Mouse (Mus musculus) lung, embryonic 15.5 days (tissue): ENCODE measurements at regions not wholly inside any gene's neighbourhood (a gene's known extent, or its start where the extent isn't known, plus 50 kb on each side); places are given as distances from the start of the nearest gene placed in this dataset.

ENCODE experiments used
- ATAC-seq: fragments of 200-750 bp; cut with Nextera tagmentation; 2 replicates; pipeline ENCODE4 v1.8.0; 2017; ENCODE audit warnings: moderate number of reproducible peaks, borderline replicate concordance; ENCODE audit not compliant: low FRiP score, low TSS enrichment; ENCODE audit errors: extremely low read depth
- H3K27ac ChIP-seq: fragments of 300-500 bp; sonication (generic); 2 replicates; pipeline ENCODE4 v1.5.1; 2015; ENCODE audit warnings: moderate library complexity, mild to moderate bottlenecking, inconsistent platforms
- H3K27me3 ChIP-seq: fragments of 300-500 bp; sonication (generic); 2 replicates; pipeline ENCODE4 v1.6.1; 2015; ENCODE audit warnings: inconsistent platforms
- H3K36me3 ChIP-seq: fragments of 300-500 bp; sonication (generic); 2 replicates; pipeline ENCODE4 v1.6.1; 2015; ENCODE audit warnings: inconsistent platforms
- H3K4me1 ChIP-seq: fragments of 300-500 bp; sonication (generic); 2 replicates; pipeline ENCODE4 v1.6.1; 2015; ENCODE audit warnings: inconsistent platforms
- H3K4me2 ChIP-seq: fragments of 300-500 bp; sonication (generic); 2 replicates; pipeline ENCODE4 v1.6.1; 2015; ENCODE audit warnings: inconsistent platforms, mild to moderate bottlenecking, moderate library complexity
- H3K4me3 ChIP-seq: fragments of 300-500 bp; sonication (generic); 2 replicates; pipeline ENCODE4 v1.5.1; 2015; ENCODE audit warnings: mild to moderate bottlenecking, inconsistent platforms
- H3K9ac ChIP-seq: fragments of 300-500 bp; sonication (generic); 2 replicates; pipeline ENCODE4 v1.6.1; 2015; ENCODE audit warnings: inconsistent platforms
- H3K9me3 ChIP-seq: fragments of 300-500 bp; sonication (generic); 2 replicates; pipeline ENCODE4 v1.6.1; 2016; ENCODE audit warnings: inconsistent platforms
- WGBS: fragments of 180-500 bp; shearing (Covaris S2); methylation state at CpG from one replicate; pipeline ENCODE4 v1.1.7; 2015; 5-methylcytosine and 5-hydroxymethylcytosine counted together

- no peaks in the 10 kb centered on the region for H3K9me3 ChIP-seq
- H3K4me3 ChIP-seq = no peak overlapping the region
- H3K36me3 ChIP-seq = no peaks in the 10 kb centered on the region
- H3K27ac ChIP-seq = no peak overlapping the region
- H3K4me1 ChIP-seq = no peaks in the 10 kb centered on the region
- H3K9ac ChIP-seq = no peak overlapping the region
- no peak overlapping the region for H3K4me2 ChIP-seq
- WGBS = 90% methylated on average over 11 of the region's 11 CpGs
- H3K27me3 ChIP-seq = no peaks in the 10 kb centered on the region
- no peak for ATAC-seq
Measured at GRCm38 (mm10) chr10:119295740-119296139, 55.9 kb upstream of the Cand1 start.

- Histone ChIP-seq H3K36me3 (no peaks in the 10 kb centered on the region), H3K4me2 (0 out of 2 replicates have a peak overlapping the region, but pooled peaks have one; percentile 20), H3K9ac (no peak overlapping the region), H3K27ac (no peak overlapping the region), H3K27me3 (no peaks in the 10 kb centered on the region), H3K9me3 (no peaks in the 10 kb centered on the region), H3K4me3 (no peak overlapping the region), H3K4me1 (no peaks in the 10 kb centered on the region)
- no peak for ATAC-seq
- 39% methylated on average over 14 of the region's 14 CpGs for WGBS
Measured at GRCm38 (mm10) chr10:119294454-119295149, 54.7 kb upstream of the Cand1 start.

GRCm38 (mm10) chr10:119293372-119293771 is 53.5 kb upstream of the Cand1 start:
- Histone ChIP-seq H3K4me1 (no peaks in the 10 kb centered on the region), H3K4me2 (no peak overlapping the region), H3K9ac (no peak overlapping the region), H3K27me3 (no peaks in the 10 kb centered on the region), H3K4me3 (no peak overlapping the region), H3K36me3 (no peaks in the 10 kb centered on the region), H3K9me3 (no peaks in the 10 kb centered on the region), H3K27ac (no peak overlapping the region)
- 70% methylated on average over 8 of the region's 8 CpGs for WGBS
- no peak for ATAC-seq
